Mouse (Mus musculus): ENCODE data around the gene Plcb2.

The Plcb2 gene

DNA sequence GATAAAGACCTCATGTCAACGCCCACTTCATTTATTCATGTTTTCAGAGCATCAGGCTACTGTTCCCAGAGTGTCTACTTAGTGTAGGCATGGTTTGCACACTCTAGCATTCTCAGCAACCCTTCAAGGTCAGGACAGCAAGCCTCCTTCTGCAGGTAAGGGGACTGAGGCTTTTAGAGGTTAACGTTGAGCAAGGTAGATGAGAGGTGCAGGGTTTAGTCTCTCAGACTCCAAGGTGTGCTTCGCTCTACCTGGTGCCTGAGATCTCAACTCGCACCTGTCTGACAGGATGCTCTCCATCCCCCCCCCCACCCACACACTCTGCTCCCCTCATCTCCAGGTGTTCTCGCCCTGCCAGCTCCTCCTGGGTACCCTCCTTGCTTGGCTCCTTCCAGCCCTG lies 25.9 kb upstream of the Plcb2 start:
- in situ Hi-C loops (cut with MboI; ENCODE audit: low pct_unique_long_range_greater_than_20kb in 1 of 2, low sequenced_read_pairs in 2 of 2, unreplicated experiment in 1 of 2) = no loop called here

GRCm38 (mm10) chr2:118752792-118753108 lies 24.5 kb upstream of the Plcb2 start:
- in situ Hi-C loops (cut with MboI; ENCODE audit: low pct_unique_long_range_greater_than_20kb in 1 of 2, low sequenced_read_pairs in 2 of 2, unreplicated experiment in 1 of 2) = no loop called here

- in situ Hi-C loops (cut with MboI; ENCODE audit: low pct_unique_long_range_greater_than_20kb in 1 of 2, low sequenced_read_pairs in 2 of 2, unreplicated experiment in 1 of 2) = no loop called here
Measured at GRCm38 (mm10) chr2:118751896-118752791, 23.9 kb upstream of the Plcb2 start.

DNA sequence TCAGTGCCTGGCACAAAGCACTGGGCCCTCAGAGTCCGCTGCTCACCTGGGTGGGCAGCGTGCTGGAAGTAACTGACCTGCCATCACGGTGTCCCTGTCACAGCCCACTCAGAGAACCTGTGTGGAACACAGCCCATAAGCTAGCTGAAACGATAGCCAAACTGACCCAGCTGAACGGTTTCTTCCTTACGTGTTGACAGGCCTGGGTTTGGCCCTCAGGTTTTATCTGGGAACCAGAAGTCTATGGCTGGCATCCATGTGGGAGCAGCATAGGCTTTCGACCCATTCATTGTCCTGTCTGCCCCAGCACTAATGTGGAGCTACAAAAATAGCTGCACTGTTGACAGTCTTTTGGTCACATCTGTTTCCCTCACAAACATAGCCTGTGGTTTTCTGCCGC lies 22.2 kb upstream of the Plcb2 start:
- in situ Hi-C loops (cut with MboI; ENCODE audit: low pct_unique_long_range_greater_than_20kb in 1 of 2, low sequenced_read_pairs in 2 of 2, unreplicated experiment in 1 of 2) = no loop called here

DNA sequence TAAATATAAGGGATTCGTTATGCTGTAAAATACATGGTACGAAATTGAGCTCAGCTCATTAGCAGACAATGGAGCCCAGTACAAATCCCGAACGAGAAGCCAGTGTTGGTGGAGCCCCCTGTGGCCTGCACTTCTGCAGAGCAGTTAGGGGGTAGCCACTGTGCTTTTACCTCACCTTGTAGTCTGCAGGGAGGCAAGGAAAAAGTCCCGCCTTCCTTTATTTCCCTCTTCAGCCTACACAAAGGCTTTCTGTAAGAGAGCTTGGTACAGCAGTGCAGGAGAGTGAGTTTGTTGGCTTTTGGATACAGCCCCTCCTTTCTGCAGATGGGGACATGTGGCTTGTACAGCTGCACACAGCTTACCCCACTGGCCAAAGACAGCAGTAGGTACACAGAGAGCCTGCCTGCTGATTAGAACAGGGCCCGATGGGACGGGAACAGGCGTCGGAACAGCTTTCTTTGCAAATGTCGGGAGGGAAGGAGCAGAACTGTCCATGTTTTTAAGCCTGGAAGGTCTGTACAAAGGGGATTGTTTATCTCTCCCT lies 21.2 kb upstream of the Plcb2 start:
- in situ Hi-C loops (cut with MboI; ENCODE audit: low pct_unique_long_range_greater_than_20kb in 1 of 2, low sequenced_read_pairs in 2 of 2, unreplicated experiment in 1 of 2) = no loop called here

DNA sequence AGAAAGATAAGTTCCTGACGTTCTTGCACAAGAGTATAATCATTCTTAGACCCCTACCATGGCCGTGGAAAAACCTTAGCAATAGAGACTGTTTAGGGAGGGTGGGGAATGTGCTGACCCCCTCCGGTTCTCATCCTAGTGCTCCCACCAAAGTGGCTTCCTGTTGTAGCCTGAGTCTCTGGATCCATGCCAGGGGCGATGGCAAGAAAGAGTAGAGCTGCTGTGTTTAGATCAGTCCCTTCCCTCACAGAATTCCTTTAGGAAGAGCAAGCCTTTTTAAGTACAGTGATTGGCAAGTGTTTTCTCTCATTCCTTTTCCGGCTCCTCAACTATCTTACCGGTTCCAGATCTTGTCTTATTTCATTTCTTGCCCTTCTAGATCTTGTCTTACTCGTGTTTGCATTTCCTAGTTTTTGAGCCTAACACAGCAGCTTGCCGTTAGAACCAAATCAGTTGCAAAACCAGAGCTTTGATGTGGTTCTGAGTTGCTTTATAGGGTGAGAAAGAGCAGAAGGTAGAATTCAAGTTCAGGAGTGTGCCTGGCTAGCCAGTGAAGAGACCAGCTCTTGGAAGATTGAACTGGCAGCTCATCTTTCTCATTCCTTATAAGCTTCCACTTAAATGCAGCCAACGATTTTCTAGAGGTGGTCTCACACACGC lies 19.2 kb upstream of the Plcb2 start:
- in situ Hi-C loops (cut with MboI; ENCODE audit: low pct_unique_long_range_greater_than_20kb in 1 of 2, low sequenced_read_pairs in 2 of 2, unreplicated experiment in 1 of 2) = no loop called here

DNA sequence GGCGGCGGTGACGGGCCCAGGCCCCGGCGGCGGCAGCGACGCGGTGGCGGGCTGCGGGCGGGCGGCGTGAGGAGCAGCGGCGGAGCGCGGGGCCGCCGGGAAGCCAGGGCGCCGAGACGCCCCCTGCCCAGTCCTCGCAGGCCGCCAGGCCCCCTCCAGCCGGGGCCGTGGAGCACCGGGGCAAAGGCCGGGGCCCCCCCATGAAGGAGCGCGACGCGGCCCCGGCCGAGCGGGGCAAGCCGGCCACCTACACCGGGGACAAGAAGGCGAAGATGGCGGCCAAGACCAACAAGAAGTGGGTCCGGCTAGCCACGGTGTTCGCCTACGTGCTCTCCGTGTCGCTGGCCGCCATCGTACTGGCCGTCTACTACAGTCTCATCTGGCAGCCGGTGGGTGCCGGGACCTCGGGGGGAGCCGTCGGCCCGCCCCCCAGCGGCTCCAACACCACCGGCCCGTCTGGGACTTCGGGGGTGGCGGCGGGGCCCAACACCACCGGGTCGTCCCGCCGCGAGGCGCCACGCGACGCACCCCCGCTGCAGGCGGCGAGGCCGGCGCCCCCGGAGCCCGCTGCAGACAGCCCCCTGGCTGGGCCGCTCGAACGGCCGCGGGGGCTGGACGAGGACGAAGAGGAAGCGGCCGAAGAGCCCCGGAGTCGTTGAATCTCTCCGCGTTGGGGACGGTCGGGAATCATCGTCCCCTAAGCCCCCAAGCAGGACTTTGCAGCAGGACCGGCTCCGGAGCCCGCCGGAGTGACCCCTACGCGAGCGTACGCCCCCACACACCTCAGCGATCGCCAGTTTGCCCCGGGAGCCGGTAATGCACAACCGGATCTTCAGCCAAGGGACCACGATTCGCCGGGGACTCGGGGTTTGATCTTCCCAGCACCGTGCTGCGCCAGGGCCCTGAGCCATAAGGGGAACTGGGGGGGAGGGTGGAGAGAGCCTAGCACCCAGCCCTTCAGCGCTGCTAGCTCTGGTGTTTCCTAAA lies 18.0 kb upstream of the Plcb2 start:
- in situ Hi-C loops (cut with MboI; ENCODE audit: low pct_unique_long_range_greater_than_20kb in 1 of 2, low sequenced_read_pairs in 2 of 2, unreplicated experiment in 1 of 2) = no loop called here

- in situ Hi-C loops (cut with MboI; ENCODE audit: low pct_unique_long_range_greater_than_20kb in 1 of 2, low sequenced_read_pairs in 2 of 2, unreplicated experiment in 1 of 2) = no loop called here
Measured at GRCm38 (mm10) chr2:118745232-118745884, 17.1 kb upstream of the Plcb2 start, which contains the start of gene Inafm2. Gene Inafm2, plus strand, starts transcription at chr2:118745758.

DNA sequence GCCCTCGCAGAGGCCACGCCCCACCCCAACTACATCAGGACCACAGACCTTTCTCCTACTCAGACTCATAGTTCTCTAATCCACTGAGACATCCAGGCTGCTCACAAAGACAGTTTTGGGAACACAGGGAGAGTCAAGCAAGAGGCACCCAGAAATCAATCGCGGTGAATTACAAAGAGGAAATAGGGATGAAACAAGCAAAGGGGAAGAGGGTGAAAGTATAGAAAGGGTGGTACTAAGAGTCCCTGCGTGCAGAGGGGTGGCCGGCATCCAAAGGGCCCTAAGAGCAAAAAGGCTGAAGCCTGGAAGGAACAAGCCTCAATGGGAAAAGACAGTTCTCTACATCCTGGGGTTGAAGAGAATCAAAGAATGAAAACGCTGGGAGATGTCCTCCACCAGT lies 16.4 kb upstream of the Plcb2 start:
- in situ Hi-C loops (cut with MboI; ENCODE audit: low pct_unique_long_range_greater_than_20kb in 1 of 2, low sequenced_read_pairs in 2 of 2, unreplicated experiment in 1 of 2) = no loop called here

- in situ Hi-C loops (cut with MboI; ENCODE audit: low pct_unique_long_range_greater_than_20kb in 1 of 2, low sequenced_read_pairs in 2 of 2, unreplicated experiment in 1 of 2) = no loop called here
Measured at GRCm38 (mm10) chr2:118743261-118743943, 15.2 kb upstream of the Plcb2 start.

DNA sequence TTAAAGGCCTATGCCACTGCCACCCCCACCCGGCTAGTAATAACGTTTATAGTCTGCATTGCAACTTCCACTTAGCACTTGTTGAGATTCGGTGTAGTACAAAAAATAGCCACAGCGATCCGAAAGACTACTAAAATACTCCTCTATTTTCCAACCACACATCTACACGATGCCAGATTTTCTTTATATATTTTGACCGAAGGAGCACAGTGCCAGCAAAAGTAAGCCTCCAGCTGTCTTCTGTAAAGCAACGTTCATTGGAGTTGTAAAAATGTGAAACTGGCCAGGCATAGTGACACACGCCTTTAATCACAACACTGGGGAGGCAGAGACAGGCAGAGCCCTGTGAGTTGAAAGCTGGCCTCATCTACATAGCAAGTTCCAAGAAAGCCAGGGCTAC lies 12.9 kb upstream of the Plcb2 start:
- in situ Hi-C loops (cut with MboI; ENCODE audit: low pct_unique_long_range_greater_than_20kb in 1 of 2, low sequenced_read_pairs in 2 of 2, unreplicated experiment in 1 of 2) = no loop called here

DNA sequence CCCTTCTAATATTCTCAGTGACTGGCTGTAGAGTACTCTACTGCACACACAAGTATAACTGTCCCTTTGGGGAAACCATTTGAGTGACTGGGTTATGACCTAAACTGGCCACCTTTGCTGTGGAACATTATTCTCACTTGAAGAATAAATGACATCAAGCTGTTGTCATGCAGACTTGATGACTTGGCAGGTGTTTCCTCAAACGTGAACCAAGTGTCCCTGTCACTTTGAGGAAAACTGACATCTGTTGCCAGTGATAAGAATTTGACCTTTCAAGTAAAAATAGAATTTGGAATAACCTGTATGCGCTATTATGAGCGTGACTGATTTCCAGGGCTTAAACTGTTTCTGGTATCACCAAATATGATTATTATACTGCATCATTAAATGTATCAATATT lies 12.1 kb upstream of the Plcb2 start:
- in situ Hi-C loops (cut with MboI; ENCODE audit: low pct_unique_long_range_greater_than_20kb in 1 of 2, low sequenced_read_pairs in 2 of 2, unreplicated experiment in 1 of 2) = no loop called here

DNA sequence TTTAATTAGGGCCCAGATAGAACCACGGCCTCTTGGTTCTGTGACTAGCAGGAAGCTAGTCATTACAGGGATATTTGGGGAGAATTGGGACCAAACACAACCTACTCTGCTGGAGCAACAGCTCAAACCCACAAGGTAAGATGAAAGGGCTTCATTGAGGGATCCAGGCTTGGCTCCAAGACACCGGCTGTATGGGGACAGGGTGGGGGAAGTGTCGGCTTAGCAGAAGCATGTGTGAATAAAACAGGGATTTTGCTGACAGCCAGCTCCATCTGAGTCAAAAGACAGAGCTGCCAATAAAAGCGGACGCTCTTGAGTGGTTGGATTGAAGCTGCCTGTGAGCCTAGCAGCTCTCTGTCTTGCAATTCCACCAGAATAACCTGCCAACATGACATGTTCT lies 5.1 kb upstream of the Plcb2 start:
- in situ Hi-C loops (cut with MboI; ENCODE audit: low pct_unique_long_range_greater_than_20kb in 1 of 2, low sequenced_read_pairs in 2 of 2, unreplicated experiment in 1 of 2) = no loop called here

DNA sequence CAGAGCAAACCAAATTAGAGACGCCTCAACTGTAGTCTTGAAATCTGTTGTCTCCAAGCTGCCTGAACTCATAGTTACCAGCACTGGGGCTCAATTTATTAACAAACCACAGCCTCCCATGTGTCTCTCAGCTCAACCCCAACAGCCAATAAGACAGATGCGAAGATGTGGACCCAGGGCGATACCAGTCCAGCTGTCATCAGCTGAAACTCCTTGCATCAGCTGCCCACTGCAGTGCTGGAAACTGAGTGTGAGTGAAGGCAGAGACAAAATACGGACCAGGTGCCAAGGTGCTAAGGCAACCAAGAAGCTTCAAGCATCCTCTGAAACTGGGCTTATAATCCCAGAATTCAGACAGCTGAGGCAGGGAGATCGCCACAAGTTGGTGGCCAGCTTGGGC lies 3.7 kb upstream of the Plcb2 start:
- in situ Hi-C loops (cut with MboI; ENCODE audit: low pct_unique_long_range_greater_than_20kb in 1 of 2, low sequenced_read_pairs in 2 of 2, unreplicated experiment in 1 of 2) = no loop called here

- in situ Hi-C loops (cut with MboI; ENCODE audit: low pct_unique_long_range_greater_than_20kb in 1 of 2, low sequenced_read_pairs in 2 of 2, unreplicated experiment in 1 of 2) = no loop called here
Measured at GRCm38 (mm10) chr2:118730622-118730915, 2.3 kb upstream of the Plcb2 start.

DNA sequence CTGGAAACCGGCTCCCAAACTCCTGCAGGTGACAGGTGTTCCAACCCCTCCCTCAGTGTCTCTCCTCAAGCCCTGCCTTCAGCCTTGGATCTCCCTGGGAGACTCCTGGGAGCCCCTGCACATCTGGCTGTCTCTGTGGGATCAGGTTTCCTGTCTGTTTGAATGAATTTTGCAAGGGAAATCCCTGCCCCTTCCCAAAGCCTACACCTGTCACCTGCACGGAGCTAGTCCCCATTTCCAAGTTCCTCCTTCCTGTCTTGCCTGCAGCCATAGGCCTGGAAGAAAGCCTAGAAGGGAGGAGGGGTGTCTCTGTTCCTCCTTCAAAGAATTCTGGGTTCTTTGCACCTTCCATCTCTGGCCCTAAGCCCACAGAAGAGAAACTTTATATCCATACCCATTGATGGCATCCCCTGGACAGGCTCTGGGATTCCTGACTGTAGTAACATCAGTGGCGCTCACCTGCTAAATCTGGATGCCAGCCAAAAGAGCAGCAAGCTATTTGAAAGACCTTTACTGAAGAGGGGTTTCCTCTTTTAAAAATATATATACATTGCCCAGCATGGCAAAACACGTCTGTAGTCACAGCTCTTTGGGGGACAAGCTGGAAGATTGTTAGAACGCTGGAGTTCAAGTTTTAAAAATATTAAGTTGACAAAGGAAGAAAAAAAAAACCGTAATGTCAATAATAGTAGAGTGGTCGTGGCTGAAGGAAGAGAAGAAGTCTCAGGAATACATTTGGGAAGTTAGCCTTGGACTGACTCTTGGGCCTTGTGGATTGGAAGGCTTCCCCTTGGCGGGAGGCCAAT lies 1.8 kb upstream of the Plcb2 start:
- in situ Hi-C loops (cut with MboI; ENCODE audit: low pct_unique_long_range_greater_than_20kb in 1 of 2, low sequenced_read_pairs in 2 of 2, unreplicated experiment in 1 of 2) = no loop called here

- in situ Hi-C loops (cut with MboI; ENCODE audit: low pct_unique_long_range_greater_than_20kb in 1 of 2, low sequenced_read_pairs in 2 of 2, unreplicated experiment in 1 of 2) = no loop called here
Measured at GRCm38 (mm10) chr2:118729194-118729593, 956 bp upstream of the Plcb2 start.
